Mouse (Mus musculus) midbrain, embryonic 15.5 days (tissue): ENCODE results near the gene Sytl2. TPM values are rescaled to one million over a fixed set of nuclear protein-coding genes. Genes with fewer than 3 reads are reported as not detected.

ENCODE experiments used
- ATAC-seq: fragments of 200-750 bp; cut with Nextera tagmentation; replicated peaks from 2 replicates; pipeline ENCODE4 v1.8.0; 2017; ENCODE audit warnings: moderate TSS enrichment
- H3K27ac ChIP-seq: fragments of 300-500 bp; sonication (generic); 2 replicates; pipeline ENCODE4 v1.5.1; 2015; ENCODE audit warnings: mild to moderate bottlenecking, inconsistent platforms
- H3K27me3 ChIP-seq: fragments of 300-500 bp; sonication (generic); replicated peaks from 2 replicates; pipeline ENCODE4 v1.6.1; 2015; ENCODE audit warnings: inconsistent platforms
- H3K36me3 ChIP-seq: fragments of 300-500 bp; sonication (generic); replicated peaks from 2 replicates; pipeline ENCODE4 v1.6.1; 2015; ENCODE audit warnings: inconsistent platforms
- H3K4me1 ChIP-seq: fragments of 300-500 bp; sonication (generic); 2 replicates; pipeline ENCODE4 v1.6.1; 2015; ENCODE audit warnings: inconsistent platforms
- H3K4me2 ChIP-seq: fragments of 300-500 bp; sonication (generic); 2 replicates; pipeline ENCODE4 v1.6.1; 2015; ENCODE audit warnings: inconsistent platforms, mild to moderate bottlenecking, moderate library complexity
- H3K4me3 ChIP-seq: fragments of 300-500 bp; sonication (generic); 2 replicates; pipeline ENCODE4 v1.5.1; 2015; ENCODE audit warnings: mild to moderate bottlenecking, inconsistent platforms
- H3K9ac ChIP-seq: fragments of 300-500 bp; sonication (generic); 2 replicates; pipeline ENCODE4 v1.6.1; 2015; ENCODE audit warnings: mild to moderate bottlenecking, inconsistent platforms
- H3K9me3 ChIP-seq: fragments of 300-500 bp; sonication (generic); 2 replicates; pipeline ENCODE4 v1.6.1; 2016; ENCODE audit warnings: inconsistent platforms
- WGBS: fragments of 180-500 bp; shearing (Covaris S2); methylation state at CpG from one replicate; pipeline ENCODE4 v1.1.7; 2015; ENCODE audit warnings: mixed read lengths; 5-methylcytosine and 5-hydroxymethylcytosine counted together
- polyA plus RNA-seq: library from polyadenylated mRNA; unstranded; fragments of >200 nt; fragmentation: Nextera tagmentation; extraction: Ambion mirVana; gene quantifications from 2 replicates; pipeline ENCODE4 v1.2.1, GENCODE M21; 2015

The Sytl2 gene
- polyA plus RNA-seq, 1 experiment from 2014 or later: 7.2 TPM

- ATAC-seq: peak; percentile 99
- no peaks in the 10 kb centered on the region for H3K27me3 ChIP-seq
- peak within 1 kb of the TSS; percentile 60 for H3K4me3 ChIP-seq
- H3K4me1 ChIP-seq: peaks cover 17% of the 10 kb centered on the region
- H3K9ac ChIP-seq: peak within 1 kb of the TSS; percentile 71
- peak within 1 kb of the TSS; percentile 62 for H3K4me2 ChIP-seq
- 0% methylated on average over 41 of the region's 41 CpGs for WGBS
- no peaks in the 10 kb centered on the region for H3K9me3 ChIP-seq
- H3K36me3 ChIP-seq: peaks cover 10% of the 10 kb centered on the region; the same call in 1 of the 2 replicates
- peak within 1 kb of the TSS; percentile 91 for H3K27ac ChIP-seq
These were observed 154.9 kb downstream of the Sytl2 start, which contains the start of gene Tmem126a for GRCm38 (mm10) chr7:90456845-90457468. Gene Tmem126a (minus strand): TSS chr7:90457229.

GRCm38 (mm10) chr7:90457517-90457916 lies 155.5 kb downstream of the Sytl2 start:
- no peaks in the 10 kb centered on the region for H3K27me3 ChIP-seq
- no peaks in the 10 kb centered on the region for H3K9me3 ChIP-seq
- ATAC-seq: peak; percentile 82
- peak overlapping the region; percentile 62 for H3K4me2 ChIP-seq
- H3K9ac ChIP-seq: peak overlapping the region; percentile 71
- H3K36me3 ChIP-seq: peaks cover 10% of the 10 kb centered on the region; the same call in 1 of the 2 replicates
- H3K4me3 ChIP-seq: peak overlapping the region; percentile 60
- peaks cover 17% of the 10 kb centered on the region for H3K4me1 ChIP-seq
- peak overlapping the region; percentile 91 for H3K27ac ChIP-seq
- WGBS: 9% methylated on average over 10 of the region's 10 CpGs

Other genes with a start within 250 kb of the Sytl2 start
- gene Picalm, start 172.0 kb upstream of the Sytl2 start, polyA plus RNA-seq: 38.1 and 39.1 TPM in 2 replicates
- not detected in 2 replicates for gene Ccdc83, start 36.5 kb upstream of the Sytl2 start, polyA plus RNA-seq
- 1.9 TPM in 2 replicates for gene Ccdc89, start 124.3 kb downstream of the Sytl2 start, polyA plus RNA-seq
- gene Crebzf, start 140.5 kb downstream of the Sytl2 start, polyA plus RNA-seq: 29.2 and 29.9 TPM in 2 replicates
- gene Tmem126a, start 155.0 kb downstream of the Sytl2 start, polyA plus RNA-seq: 117 and 125 TPM in 2 replicates
- gene Tmem126b, start 173.7 kb downstream of the Sytl2 start, polyA plus RNA-seq: 46.1 and 49.5 TPM in 2 replicates
- 22.1 and 28.8 TPM in 2 replicates for gene Dlg2, start 174.4 kb downstream of the Sytl2 start, polyA plus RNA-seq